Mouse (Mus musculus): Measurements from ENCODE around the gene Wdr45. TPM values are rescaled to one million over a fixed set of nuclear protein-coding genes. Genes with fewer than 3 reads are reported as not detected.

Gene Wdr45
- polyA plus RNA-seq, 1 experiment from 2014 or later = 16.0 TPM

DNA sequence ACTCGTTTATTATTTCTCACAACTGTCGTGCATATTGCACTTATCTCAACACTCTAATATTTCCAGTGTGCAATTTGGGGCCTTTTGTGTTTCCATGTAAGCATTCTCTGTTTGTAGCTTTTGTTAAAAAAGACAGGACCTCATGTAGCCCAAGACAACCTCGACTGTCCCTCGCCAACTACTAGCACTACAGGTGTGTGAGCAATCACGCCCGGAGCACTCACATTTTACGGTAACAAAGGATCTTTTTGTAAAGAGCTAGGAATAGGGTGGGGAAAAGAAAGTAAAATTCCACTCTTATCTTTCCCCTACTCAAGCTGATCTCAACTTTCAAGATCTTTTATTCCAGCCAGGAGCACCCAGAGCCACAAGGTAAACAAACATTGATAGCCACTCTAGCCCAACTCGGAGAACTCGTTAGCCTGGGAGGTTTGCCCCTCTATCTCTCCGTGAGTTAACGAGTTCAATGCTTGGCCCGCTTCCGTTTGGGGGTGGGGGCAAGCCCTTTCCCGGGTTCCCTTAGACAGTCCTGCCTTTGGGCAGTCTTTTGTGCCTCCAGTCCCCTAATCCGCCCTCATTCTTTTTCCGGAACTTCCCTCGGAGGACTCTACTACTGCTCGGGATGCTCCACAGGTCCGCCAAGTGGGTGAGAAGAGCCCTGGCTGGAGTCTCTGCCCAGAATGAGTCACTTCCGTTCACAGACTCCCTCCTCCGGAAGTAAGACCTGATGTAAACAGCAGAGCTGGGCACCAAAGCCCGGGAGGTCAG is 7.6 kb downstream of the Wdr45 start, which contains the start of gene Gm45208:
Gene Gm45208, plus strand, starts transcription at position 732 of the 768 bp plus-strand sequence.
- Histone ChIP-seq H3K4me1 (replicated peaks) (peaks cover 10% of the 10 kb centered on the region), H3K9ac (peak within 1 kb of the TSS; percentile 70), H3K9me3 (replicated peaks) (no peaks in the 10 kb centered on the region), H3K27ac (replicated peaks) (peak within 1 kb of the TSS; percentile 87), H3K4me3 (replicated peaks) (peak within 1 kb of the TSS; percentile 72), H3K36me3 (replicated peaks) (peaks cover 23% of the 10 kb centered on the region), H3K4me2 (peak within 1 kb of the TSS; percentile 66), H3K27me3 (no peaks in the 10 kb centered on the region)
- WGBS (ENCODE audit: insufficient replicate concordance) = 16% methylated on average over 22 of the region's 22 CpGs
- ATAC-seq (ENCODE audit: insufficient read depth) = peak; percentile 91

DNA sequence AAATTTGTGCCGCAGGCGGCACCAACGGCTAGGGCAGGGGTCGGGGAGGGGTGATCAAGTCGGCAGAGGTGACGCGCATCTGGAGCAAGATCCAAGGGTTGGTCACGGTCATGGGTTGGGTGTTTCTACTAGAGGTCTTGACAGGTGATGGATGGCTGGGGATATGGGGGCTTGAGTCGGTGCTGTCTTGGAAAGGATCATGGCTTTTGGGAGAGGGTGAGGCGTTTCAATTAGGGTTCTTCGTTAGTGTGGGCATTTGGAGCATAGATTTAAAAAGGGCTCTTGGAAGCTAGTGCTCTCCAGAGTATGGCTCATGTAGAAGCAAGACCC is 8.1 kb downstream of the Wdr45 start:
- peak overlapping the region; percentile 70 for H3K9ac ChIP-seq
- 17% methylated on average over 11 of the region's 11 CpGs for WGBS (ENCODE audit: insufficient replicate concordance)
- peak overlapping the region; percentile 66 for H3K4me2 ChIP-seq
- ATAC-seq (ENCODE audit: insufficient read depth) = peak; percentile 23; the same call in 1 of the 2 replicates
- H3K36me3 ChIP-seq (replicated peaks) = peaks cover 28% of the 10 kb centered on the region
- no peaks in the 10 kb centered on the region for H3K9me3 ChIP-seq (replicated peaks)
- H3K4me3 ChIP-seq (replicated peaks) = peak overlapping the region; percentile 72
- peaks cover 10% of the 10 kb centered on the region for H3K4me1 ChIP-seq (replicated peaks)
- no peaks in the 10 kb centered on the region for H3K27me3 ChIP-seq
- peak overlapping the region; percentile 87 for H3K27ac ChIP-seq (replicated peaks)

DNA sequence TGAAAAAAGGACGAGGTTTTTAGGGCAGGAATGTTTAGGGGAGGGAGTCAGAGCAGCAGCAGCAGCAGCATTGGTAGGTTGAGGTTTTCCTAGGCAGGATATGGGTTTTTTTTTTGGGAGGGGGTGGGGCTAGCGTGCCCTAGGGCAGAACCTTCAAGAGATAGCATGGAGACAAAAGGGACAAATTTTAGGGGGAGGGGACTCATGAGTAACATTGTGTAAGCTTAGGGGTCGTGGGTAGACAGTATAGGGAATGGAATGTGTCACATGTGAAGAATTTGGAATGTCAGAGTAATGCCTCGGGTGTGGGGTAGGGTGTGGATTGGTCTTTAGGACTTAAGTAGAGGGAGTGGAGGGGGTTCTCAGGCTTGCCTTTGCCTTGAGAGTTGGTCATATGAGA is 8.6 kb downstream of the Wdr45 start:
- H3K27ac ChIP-seq (replicated peaks) = peak overlapping the region; percentile 87
- peaks cover 30% of the 10 kb centered on the region for H3K36me3 ChIP-seq (replicated peaks)
- H3K4me1 ChIP-seq (replicated peaks) = peaks cover 11% of the 10 kb centered on the region
- H3K4me2 ChIP-seq = peak overlapping the region; percentile 66
- no peaks in the 10 kb centered on the region for H3K27me3 ChIP-seq
- H3K4me3 ChIP-seq (replicated peaks) = peak overlapping the region; percentile 72
- no peak for ATAC-seq (ENCODE audit: insufficient read depth)
- WGBS (ENCODE audit: insufficient replicate concordance) = 12% methylated on average over 4 of the region's 4 CpGs
- H3K9me3 ChIP-seq (replicated peaks) = no peaks in the 10 kb centered on the region
- peak overlapping the region; percentile 70 for H3K9ac ChIP-seq

DNA sequence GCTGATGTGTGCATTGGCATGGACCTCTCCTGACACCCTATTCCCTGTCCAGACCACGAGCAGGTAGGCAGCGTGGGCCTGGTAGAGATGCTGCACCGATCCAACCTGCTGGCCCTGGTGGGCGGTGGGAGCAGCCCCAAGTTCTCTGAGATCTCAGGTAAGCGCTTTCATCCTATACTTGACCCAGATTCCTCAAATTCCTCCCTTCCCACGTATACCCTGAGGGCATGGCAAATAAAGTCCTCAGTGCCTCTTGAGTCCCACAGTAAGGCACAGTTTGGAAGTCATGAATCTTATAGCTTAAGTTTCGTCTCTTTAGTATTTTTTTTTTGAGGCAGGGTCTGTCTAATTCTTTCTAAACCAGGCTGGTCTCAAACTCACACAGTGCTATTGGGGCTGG is 10.0 kb downstream of the Wdr45 start:
- no peak overlapping the region for H3K27ac ChIP-seq (replicated peaks)
- H3K9me3 ChIP-seq (replicated peaks) = no peaks in the 10 kb centered on the region
- no peak overlapping the region for H3K9ac ChIP-seq
- H3K4me2 ChIP-seq = no peak overlapping the region
- WGBS (ENCODE audit: insufficient replicate concordance) = 74% methylated on average over 7 of the region's 7 CpGs
- no peaks in the 10 kb centered on the region for H3K27me3 ChIP-seq
- peaks cover 30% of the 10 kb centered on the region for H3K36me3 ChIP-seq (replicated peaks)
- ATAC-seq (ENCODE audit: insufficient read depth) = no peak
- H3K4me1 ChIP-seq (replicated peaks) = peaks cover 17% of the 10 kb centered on the region
- H3K4me3 ChIP-seq (replicated peaks) = no peak overlapping the region

DNA sequence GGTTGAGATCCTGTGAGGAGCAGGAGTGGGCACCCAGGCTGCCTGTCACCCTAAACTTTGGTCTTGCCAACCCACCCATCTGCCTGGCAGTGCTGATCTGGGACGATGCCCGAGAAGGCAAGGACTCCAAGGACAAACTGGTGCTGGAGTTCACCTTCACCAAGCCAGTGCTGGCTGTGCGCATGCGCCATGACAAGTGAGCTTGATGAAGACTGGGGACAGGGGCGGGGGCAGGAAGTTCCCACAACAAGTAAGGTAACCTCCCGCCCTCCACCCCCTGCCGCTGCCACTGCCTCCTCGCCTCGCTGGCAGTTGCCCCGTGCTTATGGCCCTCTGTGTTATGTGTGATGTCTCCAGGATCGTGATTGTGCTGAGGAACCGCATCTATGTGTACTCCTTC is 11.7 kb downstream of the Wdr45 start:
- H3K9ac ChIP-seq = no peak overlapping the region
- H3K4me2 ChIP-seq = no peak overlapping the region
- H3K4me1 ChIP-seq (replicated peaks) = peaks cover 17% of the 10 kb centered on the region
- no peaks in the 10 kb centered on the region for H3K9me3 ChIP-seq (replicated peaks)
- no peak for ATAC-seq (ENCODE audit: insufficient read depth)
- WGBS (ENCODE audit: insufficient replicate concordance) = 70% methylated on average over 12 of the region's 12 CpGs
- no peaks in the 10 kb centered on the region for H3K27me3 ChIP-seq
- H3K4me3 ChIP-seq (replicated peaks) = no peak overlapping the region
- H3K36me3 ChIP-seq (replicated peaks) = peaks cover 30% of the 10 kb centered on the region
- no peak overlapping the region for H3K27ac ChIP-seq (replicated peaks)

DNA sequence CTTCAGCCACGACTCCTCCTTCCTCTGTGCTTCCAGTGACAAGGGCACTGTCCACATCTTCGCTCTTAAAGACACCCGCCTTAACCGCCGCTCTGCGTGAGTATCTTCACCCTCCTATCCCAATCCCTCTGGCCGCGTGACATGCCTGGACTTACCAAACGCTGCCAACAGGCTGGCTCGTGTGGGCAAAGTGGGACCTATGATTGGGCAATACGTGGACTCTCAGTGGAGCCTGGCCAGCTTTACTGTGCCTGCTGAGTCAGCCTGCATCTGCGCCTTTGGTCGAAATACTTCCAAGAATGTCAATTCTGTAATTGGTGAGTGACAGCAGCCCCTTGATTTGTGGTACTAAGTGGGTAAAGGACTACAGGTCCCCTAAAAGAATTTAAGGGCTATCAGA is 13.0 kb downstream of the Wdr45 start:
- 73% methylated on average over 13 of the region's 13 CpGs for WGBS (ENCODE audit: insufficient replicate concordance)
- no peak for ATAC-seq (ENCODE audit: insufficient read depth)
- H3K4me1 ChIP-seq (replicated peaks) = peaks cover 17% of the 10 kb centered on the region
- no peak overlapping the region for H3K4me2 ChIP-seq
- H3K36me3 ChIP-seq (replicated peaks) = peaks cover 30% of the 10 kb centered on the region
- no peak overlapping the region for H3K27ac ChIP-seq (replicated peaks)
- H3K9ac ChIP-seq = no peak overlapping the region
- no peaks in the 10 kb centered on the region for H3K27me3 ChIP-seq
- H3K4me3 ChIP-seq (replicated peaks) = no peak overlapping the region
- H3K9me3 ChIP-seq (replicated peaks) = no peaks in the 10 kb centered on the region

DNA sequence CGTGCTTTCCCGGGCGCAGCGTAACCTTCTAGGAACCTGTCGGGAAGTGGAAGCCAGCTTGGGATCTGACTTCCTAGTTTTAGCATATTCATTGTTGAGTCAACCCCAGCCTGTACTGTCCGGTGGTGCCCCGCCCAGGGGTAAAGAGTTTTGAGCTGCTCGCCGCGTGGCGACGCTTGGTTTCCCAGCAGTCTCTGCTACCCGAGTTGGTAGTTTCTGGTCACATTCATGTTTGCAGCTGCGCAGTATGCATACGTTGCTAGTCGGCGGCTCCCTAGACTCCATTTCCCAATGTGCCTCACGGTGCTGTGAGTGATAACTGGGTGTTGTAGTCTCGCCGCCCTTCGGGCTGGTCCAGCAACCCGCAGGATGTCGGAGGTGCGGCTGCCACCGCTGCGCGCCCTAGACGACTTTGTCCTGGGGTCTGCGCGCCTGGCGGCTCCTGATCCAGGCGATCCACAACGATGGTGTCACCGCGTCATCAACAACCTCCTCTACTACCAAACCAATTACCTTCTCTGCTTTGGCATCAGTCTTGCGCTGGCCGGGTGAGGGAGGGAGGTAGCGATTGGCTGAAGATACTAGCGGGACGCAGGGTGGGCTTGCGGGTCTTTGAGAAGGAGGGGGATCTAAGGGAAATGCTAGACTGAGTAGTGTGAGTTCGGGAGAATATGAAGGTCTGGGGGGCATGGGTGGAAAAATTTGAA is 14.2 kb downstream of the Wdr45 start, which contains the start of gene Praf2:
Gene Praf2, plus strand, starts transcription at position 225 of the 707 bp plus-strand sequence.
- Histone ChIP-seq H3K9ac (peak within 1 kb of the TSS; percentile 12; the same call in 1 of the 2 replicates), H3K27ac (replicated peaks) (peak within 1 kb of the TSS; percentile 48), H3K4me2 (peak within 1 kb of the TSS; percentile 65), H3K4me3 (replicated peaks) (peak within 1 kb of the TSS; percentile 51), H3K4me1 (replicated peaks) (peaks cover 9% of the 10 kb centered on the region), H3K36me3 (replicated peaks) (peaks cover 30% of the 10 kb centered on the region), H3K9me3 (replicated peaks) (no peaks in the 10 kb centered on the region), H3K27me3 (no peaks in the 10 kb centered on the region)
- peak; percentile 87 for ATAC-seq (ENCODE audit: insufficient read depth)
- WGBS (ENCODE audit: insufficient replicate concordance) = 13% methylated on average over 42 of the region's 42 CpGs

DNA sequence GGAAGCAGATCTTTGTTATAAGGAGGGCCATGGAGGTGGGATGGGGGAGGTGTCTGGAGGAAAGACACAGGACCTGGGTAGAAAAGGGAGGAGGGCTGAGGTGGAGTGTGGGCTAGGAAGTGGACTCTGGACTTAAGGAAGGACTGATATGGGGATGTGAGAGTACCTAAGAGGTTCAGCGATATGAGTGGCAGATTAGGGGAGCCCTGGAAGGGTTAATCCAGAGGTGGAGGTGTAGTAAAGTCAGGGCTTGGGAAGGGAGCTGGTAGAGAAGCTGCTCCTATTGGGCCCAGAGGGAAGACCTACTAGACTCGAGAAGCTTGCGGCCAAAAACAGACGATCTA is 14.8 kb downstream of the Wdr45 start:
- no peaks in the 10 kb centered on the region for H3K9me3 ChIP-seq (replicated peaks)
- no peak for ATAC-seq (ENCODE audit: insufficient read depth)
- WGBS (ENCODE audit: insufficient replicate concordance) = 38% methylated on average over 4 of the region's 4 CpGs
- H3K4me1 ChIP-seq (replicated peaks) = peaks cover 7% of the 10 kb centered on the region
- H3K36me3 ChIP-seq (replicated peaks) = peaks cover 26% of the 10 kb centered on the region
- H3K27me3 ChIP-seq = no peaks in the 10 kb centered on the region
- H3K4me2 ChIP-seq = peak overlapping the region; percentile 65
- no peak overlapping the region for H3K27ac ChIP-seq (replicated peaks)
- H3K4me3 ChIP-seq (replicated peaks) = peak overlapping the region; percentile 51
- no peak overlapping the region for H3K9ac ChIP-seq

DNA sequence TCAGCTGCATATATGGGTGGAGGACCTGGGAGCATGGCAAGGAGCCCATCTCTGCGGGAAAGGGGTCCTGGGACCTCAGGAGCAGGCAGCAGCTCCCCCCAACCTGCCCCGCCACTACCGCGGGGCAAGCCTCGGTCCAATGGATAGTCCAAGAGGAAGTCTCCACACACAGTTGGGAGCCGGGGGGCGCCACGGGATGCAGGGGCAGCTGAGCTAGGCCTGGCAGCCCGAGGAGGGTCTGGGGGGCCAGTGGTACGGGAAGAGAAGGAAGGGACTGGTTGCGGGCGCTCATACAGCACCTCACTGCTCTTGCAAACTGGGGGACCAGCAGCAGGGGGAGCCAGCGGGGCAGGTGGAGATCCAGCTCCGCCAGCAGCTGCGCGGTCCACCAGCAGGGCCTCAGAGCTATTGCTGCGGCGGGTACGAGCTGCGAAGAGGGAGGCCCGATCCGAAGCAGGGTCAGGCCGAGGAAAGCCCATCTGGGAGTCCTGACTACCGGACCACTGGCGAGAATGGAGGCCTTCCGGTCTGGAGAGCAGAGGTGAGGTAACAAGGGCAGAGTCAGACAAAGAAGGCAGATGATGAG is 19.5 kb downstream of the Wdr45 start:
- no peaks in the 10 kb centered on the region for H3K36me3 ChIP-seq (replicated peaks)
- 22% methylated on average over 26 of the region's 26 CpGs for WGBS (ENCODE audit: insufficient replicate concordance)
- no peaks in the 10 kb centered on the region; the same call in 1 of the 2 replicates for H3K4me1 ChIP-seq (replicated peaks)
- no peaks in the 10 kb centered on the region for H3K27me3 ChIP-seq
- H3K4me2 ChIP-seq = peak overlapping the region; percentile 55
- no peaks in the 10 kb centered on the region for H3K9me3 ChIP-seq (replicated peaks)
- ATAC-seq (ENCODE audit: insufficient read depth) = 0 out of 2 replicates have a peak, but pooled peaks have one; percentile 52
- H3K4me3 ChIP-seq (replicated peaks) = no peak overlapping the region
- no peak overlapping the region for H3K9ac ChIP-seq
- H3K27ac ChIP-seq (replicated peaks) = no peak overlapping the region

DNA sequence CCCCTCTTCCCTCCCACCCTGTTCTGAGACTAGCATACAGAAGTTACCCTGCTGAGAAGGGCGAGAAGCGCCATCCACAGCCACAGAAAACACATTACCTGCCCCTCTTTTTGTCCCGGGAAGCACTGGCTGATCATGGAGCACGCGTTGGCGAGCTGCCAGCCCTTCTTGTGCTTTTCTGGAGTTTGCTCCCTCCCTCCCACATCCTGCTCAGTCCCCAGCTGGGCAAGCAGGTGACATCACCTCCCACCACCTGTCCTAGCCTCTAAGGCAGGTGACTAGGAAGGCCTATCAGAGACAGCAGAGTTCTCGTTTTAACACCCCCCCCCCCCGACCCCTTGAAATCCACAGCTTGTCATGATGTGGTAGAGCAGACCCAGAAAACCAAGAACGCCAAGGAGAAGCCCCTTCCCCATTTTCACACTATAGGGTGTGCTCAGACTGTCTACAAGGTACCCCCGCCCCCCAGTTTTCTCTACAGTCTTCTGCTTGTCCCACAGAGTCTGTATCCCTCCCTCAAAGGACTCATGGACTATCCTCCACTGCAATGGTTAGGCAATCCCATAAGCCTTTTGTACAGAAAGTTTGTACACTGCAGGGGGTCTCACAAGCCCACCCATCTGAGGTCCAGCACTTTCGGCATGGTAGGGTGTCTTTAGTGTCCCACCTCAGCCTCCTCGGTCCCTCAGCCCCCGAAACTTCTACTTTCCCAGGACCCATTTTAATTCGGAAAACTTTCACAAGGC is 25.4 kb downstream of the Wdr45 start:
- Histone ChIP-seq H3K9me3 (replicated peaks) (no peaks in the 10 kb centered on the region), H3K9ac (no peak overlapping the region), H3K27ac (replicated peaks) (no peak overlapping the region), H3K4me3 (replicated peaks) (no peak overlapping the region), H3K4me2 (no peak overlapping the region), H3K4me1 (replicated peaks) (peaks cover 14% of the 10 kb centered on the region), H3K36me3 (replicated peaks) (no peaks in the 10 kb centered on the region), H3K27me3 (no peaks in the 10 kb centered on the region)
- WGBS (ENCODE audit: insufficient replicate concordance) = 66% methylated on average over 14 of the region's 14 CpGs
- peak; percentile 58; the same call in 1 of the 2 replicates for ATAC-seq (ENCODE audit: insufficient read depth)

Data from liver, embryonic 15.5 days (tissue).